ENCODE assay signal across 8 mouse cellular contexts in the genomic region with DNA sequence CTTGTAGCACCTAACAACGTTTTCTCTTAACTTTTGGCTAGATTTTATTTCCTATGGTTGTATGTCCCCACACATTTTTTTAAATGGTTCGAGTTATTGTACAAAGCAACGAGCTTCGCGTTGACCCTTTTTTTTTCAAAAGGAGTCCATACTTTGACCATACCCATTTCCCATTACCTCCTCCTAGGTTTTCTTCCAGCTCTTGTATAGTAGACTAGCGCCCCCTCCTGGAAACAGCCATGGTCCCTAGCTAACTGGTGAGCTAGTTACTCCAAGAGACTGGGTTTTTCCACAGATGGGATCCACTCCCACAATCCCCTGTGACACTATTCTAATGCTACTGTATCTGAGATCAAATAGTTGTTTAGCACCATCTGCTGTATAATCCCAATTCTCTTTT.
DNase-seq lines count a peak whose midpoint lies in the region; ATAC-seq lines count a peak whose summit lies in the region.

No protein-coding gene starts in this region.

- no peaks in the 10 kb centered on the region for H3K9me3 ChIP-seq in heart, embryonic 12.5 days (replicated peaks)
- H3K9me3 ChIP-seq in forebrain, embryonic 16.5 days (ENCODE audit: control insufficient read depth, low read length) = no peaks in the 10 kb centered on the region

- ATAC-seq in heart, embryonic 12.5 days (ENCODE audit: insufficient number of reproducible peaks, low FRiP score) = no peak
- ATAC-seq in forebrain, embryonic 16.5 days = no peak

- no peaks in the 10 kb centered on the region for H3K4me1 ChIP-seq in heart, embryonic 12.5 days (replicated peaks)
- no peaks in the 10 kb centered on the region for H3K4me1 ChIP-seq in forebrain, embryonic 16.5 days (replicated peaks; ENCODE audit: control insufficient read depth, insufficient read depth, low read length)

- WGBS in heart, embryonic 12.5 days = 43% methylated on average over 6 of the region's 6 CpGs
- 52% methylated on average over 6 of the region's 6 CpGs for WGBS in forebrain, embryonic 16.5 days

- intact Hi-C loops in heart, postnatal 14 days (cut with DNase I) = loop anchor here (5.0 kb wide), 1 partner anchor 362 kb away; no protein-coding TSS in a partner anchor
- intact Hi-C loops in left cerebral cortex, postnatal 4 days (cut with DNase I) = no loop called here

- H3K27me3 ChIP-seq in heart, embryonic 12.5 days (replicated peaks) = no peaks in the 10 kb centered on the region
- H3K27me3 ChIP-seq in forebrain, embryonic 16.5 days (replicated peaks; ENCODE audit: control insufficient read depth, insufficient read depth, low read length) = no peaks in the 10 kb centered on the region

- no peak overlapping the region for H3K4me2 ChIP-seq in heart, embryonic 12.5 days
- H3K4me2 ChIP-seq in forebrain, embryonic 16.5 days (ENCODE audit: low read length) = no peak overlapping the region

- no peak overlapping the region for H3K27ac ChIP-seq in heart, embryonic 12.5 days (ENCODE audit: poor library complexity, severe bottlenecking)
- no peak overlapping the region for H3K27ac ChIP-seq in forebrain, embryonic 16.5 days (ENCODE audit: low read length)

- no peak overlapping the region for H3K9ac ChIP-seq in heart, embryonic 12.5 days
- no peak overlapping the region for H3K9ac ChIP-seq in forebrain, embryonic 16.5 days (replicated peaks; ENCODE audit: low read depth, low read length)

- peak; percentile 87 for DNase-seq in heart, adult 11 months
- DNase-seq in CD4-positive, CD25-positive, alpha-beta regulatory T cell, adult 2 months (ENCODE audit: low read depth, low spot score) = peak; percentile 78
- peak; percentile 63 for DNase-seq in adrenal gland, postnatal 25 days
- DNase-seq in heart, postnatal 14 days = peak; percentile 16 to 26
- peak; percentile 10 for DNase-seq in left cerebral cortex, postnatal 4 days
- peak; percentile 2 to 6 for DNase-seq in right cerebral cortex, postnatal 36 days (ENCODE audit: low spot score in 2 of 2)

- no peak overlapping the region for H3K4me3 ChIP-seq in heart, embryonic 12.5 days
- no peak overlapping the region for H3K4me3 ChIP-seq in forebrain, embryonic 16.5 days (replicated peaks; ENCODE audit: low read length)

- no peaks in the 10 kb centered on the region for H3K36me3 ChIP-seq in heart, embryonic 12.5 days
- H3K36me3 ChIP-seq in forebrain, embryonic 16.5 days (ENCODE audit: control insufficient read depth, insufficient read depth) = no peaks in the 10 kb centered on the region

Comparison
In these comparisons a context has a peak if more than half of its experiments do, and no peak if none do; other contexts are left out.
1. DNase-seq: peak in every context shown above with its lines; median percentile 87 in heart, adult 11 months; 78 in CD4-positive, CD25-positive, alpha-beta regulatory T cell, adult 2 months; 63 in adrenal gland, postnatal 25 days; 21 in heart, postnatal 14 days; 10 in left cerebral cortex, postnatal 4 days; 4 in right cerebral cortex, postnatal 36 days.